Mouse (Mus musculus) layer of hippocampus, postnatal 10 days (tissue): ENCODE data around the gene Recql5. TPM values are rescaled to one million over a fixed set of nuclear protein-coding genes. Genes with fewer than 3 reads are reported as not detected.

Experiments
- DNase-seq, 2 experiments: peaks; one replicate each; pipeline ENCODE4 v3.0.0; 2021; ENCODE audit warnings: low spot score in 2 of 2
- long read RNA-seq: library from polyadenylated mRNA; stranded (forward); transcript quantifications from one replicate; pipeline ENCODE4 v2.0.0, GENCODE M21; 2023
- total RNA-seq, 2 experiments: library from RNA; stranded (reverse); gene quantifications; 2 replicates each; pipeline ENCODE4 v1.2.3; 2021

Recql5 gene
- 10 to 100 TPM; 21.6 to 25.5 TPM for total RNA-seq
- long read RNA-seq, partial matches to known transcripts, result 0 of 10 reads
- long read RNA-seq, other reads (novel, unspliced or antisense), result 6 of 10 reads

DNA sequence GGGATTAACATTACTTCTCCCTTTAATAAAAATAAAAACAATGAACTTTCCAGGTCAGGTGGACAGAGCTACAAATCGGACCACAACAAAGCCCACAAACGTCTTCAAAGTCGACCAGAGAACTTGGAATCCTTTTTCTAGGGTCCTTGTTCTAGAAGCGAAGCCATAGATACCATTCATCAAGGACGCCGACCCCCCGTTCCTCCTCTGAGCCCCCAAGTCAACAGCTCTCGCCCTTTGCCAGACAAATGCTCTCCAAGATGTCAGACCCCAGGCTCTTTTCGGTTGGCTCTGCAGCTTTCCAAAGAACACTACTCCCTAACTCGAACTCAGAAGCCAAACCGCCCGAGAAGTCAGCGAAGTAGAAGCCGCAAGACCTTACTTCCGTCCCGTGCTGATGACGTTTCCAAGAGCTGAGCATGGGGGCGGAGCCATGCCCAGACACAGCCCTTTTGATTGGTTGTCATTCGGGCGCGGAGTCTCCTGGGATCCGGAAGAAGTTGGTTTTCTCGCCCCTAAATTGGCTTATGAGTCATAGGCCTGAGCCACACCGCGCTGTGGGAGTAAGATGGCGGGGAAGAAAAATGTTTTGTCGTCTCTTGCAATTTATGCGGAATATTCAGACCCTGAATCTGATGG, at the start of gene Recql5, which contains the start of gene Sap30bp:
Recql5 (minus strand) TSS at position 370 of the 639 bp plus-strand sequence.
Sap30bp (plus strand) TSS at position 175 of the 639 bp plus-strand sequence.
- peak; percentile 97 to 98 for DNase-seq

DNA sequence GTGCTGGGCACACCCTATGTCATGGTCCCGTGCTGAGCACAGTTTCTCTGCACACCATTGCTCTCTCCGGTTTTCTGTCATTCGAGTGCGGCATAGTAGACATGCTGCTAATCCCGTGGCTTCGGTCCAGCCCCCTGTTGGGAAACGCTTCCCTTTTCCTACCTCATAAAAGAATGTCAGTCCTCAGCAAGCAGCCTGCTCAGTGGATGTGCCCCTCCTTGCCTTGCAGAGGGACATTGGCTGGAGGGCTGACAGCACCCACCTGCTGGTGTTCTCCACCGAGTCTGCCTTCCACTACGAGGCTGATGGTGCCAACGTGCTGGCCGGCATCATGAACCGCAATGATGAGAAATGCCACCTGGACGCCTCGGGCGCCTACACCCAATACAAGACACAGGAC, 49.2 kb upstream of the Recql5 start:
- DNase-seq, result no peak

DNA sequence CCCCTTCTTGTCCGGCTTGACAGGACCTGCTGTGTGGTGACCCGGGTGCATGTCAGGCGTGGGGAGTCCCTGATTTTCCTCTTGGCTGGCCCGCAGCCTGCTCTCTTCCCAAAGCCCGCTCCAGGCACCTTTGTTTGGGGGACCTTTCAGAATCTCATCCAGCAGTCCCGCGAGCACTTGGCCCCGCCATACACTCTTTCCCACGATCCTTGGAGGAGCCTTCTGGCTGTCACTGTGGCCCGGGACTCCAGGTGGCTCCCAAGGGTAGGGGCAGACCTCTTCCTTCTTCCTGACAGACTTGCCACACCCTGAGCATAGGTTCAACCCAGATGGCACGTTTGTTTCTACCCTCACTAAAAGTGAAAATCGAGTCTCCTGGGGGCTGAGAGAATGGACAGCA, 42.3 kb upstream of the Recql5 start:
- no peak for DNase-seq

DNA sequence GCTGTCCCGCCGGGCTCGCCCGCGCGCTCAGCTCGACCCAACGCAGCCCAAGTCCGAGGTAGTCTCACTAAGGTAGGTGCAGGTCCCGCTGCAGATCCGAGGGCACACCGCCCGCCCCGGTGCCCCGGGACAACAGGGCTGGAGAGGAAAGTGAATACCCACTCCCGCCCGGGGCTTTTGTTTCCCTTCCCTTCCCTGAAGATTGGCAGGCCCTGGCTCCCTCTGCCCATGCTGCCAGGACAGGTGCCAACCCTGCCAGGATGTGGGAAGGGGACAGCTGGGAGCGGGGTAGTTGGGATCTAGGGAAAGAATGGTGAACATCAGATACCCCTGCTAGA, 41.8 kb upstream of the Recql5 start:
- no peak for DNase-seq

DNA sequence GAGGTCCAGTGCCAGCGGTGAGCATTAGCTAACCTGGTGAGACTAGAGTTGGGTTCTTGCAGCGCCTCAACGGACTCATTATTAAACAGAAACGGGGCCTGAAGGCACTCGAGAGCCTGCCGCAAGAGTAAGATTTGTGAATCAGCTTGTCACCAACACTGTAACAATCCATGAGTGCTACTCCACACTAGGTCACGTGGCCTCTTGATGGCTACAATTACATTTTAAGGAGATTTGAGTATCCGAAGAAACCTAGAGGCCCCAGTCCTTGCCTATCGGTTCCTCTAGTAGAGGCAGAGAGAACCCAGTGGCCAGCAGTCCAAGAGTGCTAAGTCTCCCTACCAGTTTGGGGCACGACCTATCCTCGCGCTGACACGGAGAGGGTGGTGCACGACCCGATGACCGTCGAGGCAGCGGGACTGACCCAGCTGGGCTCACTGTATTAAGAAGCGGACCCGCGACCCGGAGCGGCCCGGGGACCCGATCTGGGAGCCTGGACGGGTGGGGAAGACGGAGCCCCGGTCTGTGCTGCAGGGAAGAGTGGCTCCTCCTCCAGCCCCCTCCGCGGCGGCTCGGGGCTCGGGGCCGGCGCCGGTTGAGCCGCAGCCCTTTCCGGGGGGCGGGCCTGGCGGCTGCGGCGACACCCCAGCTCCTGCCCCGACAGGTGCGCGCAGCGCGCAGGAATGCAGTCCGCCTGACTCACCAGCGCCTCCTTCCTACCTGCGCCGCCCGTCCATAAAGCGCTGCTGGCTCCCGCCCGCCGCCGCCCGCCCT, 41.2 kb upstream of the Recql5 start, which contains the start of gene Itgb4:
Itgb4 (plus strand) TSS at position 401 of the 774 bp plus-strand sequence.
- DNase-seq, result no peak

DNA sequence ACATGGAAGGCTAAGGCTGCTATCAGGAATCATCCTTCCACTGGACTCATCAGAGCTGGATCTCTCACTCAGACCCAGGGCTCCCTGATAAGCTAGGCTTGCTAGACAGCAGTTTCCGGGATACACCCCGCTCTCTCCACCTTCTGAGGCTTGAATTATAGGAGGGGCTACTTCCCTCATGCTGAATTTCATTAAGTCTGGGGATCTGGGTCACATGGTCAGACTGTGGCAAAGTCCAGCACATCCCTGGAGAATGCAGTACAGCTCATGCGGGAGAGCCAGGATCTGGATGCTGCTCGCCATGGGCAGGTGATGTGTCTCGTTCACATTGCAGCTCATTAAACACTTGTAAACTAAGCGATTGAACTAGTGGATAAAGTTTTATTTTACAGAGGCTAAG, 37.7 kb upstream of the Recql5 start:
- DNase-seq, result no peak

DNA sequence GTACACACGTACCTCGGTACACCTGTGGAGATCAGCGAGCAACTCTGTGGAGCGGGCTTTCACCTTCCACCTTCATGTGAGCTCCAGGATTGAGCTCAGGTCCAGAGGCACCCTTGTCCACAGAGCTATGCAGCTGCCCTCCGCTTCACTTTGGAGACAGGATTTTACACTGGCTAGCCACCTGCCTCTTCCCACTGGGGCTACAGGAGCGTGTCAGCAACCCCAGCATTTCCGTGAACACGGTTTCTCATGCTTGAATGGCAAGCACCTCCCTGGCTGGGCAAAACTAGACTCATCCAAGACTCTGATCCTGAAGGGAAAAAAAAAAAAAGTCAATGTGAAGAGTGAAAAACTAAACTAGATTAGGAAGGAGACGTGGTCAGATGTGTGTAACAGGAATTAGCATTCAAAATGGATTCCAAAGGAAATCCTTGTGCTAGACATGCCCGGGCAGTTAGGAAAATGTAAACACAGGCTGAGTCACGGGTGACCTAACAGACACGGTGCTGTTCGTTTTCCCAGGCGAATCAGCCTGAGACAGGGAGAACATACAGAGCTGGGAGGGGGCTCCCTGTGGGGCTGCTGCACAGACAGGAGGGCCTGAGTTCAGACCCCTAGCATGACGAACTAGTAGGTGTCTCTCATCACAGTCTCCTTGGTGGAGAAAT, 36.9 kb upstream of the Recql5 start:
- no peak for DNase-seq

DNA sequence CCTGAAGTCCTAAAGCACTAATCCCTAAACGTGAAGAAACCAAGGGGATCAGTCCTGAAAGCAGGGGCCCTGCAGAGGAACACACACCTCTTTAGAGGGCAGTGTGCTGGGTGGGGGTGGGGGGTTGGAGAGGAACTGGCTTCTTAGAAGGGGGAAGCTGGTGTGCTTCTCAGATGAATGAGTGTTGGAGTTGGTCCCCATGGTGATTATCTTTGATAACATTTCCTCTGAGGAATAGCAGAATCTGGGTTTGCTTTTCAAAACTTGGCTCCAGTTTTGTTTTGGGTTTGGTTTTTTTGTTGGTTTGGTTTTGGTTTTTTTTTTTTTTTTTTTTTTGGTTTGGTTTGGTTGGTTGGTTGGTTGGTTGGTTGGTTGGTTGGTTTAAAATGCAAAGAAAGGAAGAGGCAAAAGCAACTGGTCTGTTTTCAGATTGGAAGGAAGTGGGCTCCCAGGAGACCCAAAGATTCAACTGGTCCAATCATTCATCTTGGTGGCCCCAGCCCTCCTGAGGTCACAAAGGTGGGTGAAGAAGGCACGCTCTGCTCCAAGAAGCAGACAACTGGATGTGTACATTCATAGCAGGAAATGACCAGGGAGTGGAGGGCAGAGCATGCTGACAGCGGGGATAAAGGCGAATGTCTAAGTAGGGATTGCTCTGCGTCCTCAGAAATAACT, 35.6 kb upstream of the Recql5 start:
- DNase-seq, result no peak

DNA sequence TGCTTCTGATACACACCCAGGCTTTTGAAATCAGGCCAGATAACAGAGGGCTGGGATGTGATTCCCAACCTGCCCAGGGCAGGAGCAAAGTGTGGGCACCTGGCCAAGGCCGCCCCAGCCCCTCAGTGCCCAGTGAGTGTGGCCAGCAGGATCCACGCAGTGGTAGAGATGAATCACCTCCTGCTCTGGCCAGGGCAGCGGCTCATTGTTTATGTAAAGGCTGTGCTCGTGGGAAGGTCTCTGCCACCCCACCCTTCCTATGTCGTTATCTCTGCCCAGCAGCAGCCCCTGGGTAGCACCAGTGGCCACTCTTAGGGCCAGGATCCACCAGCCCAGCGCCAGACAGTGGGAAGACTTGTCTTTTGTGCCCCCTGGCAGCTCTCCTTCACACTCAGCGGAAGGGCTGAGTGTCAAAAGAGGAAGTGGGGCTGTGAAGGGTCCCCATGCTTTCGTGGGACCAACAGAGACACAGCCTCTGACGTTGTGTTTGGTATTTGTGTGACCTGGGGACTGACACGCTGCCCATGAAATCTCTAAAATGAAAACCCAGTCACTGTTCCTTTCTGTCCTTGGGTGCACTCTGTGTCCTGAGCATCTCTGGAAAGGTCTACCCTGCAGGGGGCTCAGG, 31.8 kb upstream of the Recql5 start:
- DNase-seq, result no peak

DNA sequence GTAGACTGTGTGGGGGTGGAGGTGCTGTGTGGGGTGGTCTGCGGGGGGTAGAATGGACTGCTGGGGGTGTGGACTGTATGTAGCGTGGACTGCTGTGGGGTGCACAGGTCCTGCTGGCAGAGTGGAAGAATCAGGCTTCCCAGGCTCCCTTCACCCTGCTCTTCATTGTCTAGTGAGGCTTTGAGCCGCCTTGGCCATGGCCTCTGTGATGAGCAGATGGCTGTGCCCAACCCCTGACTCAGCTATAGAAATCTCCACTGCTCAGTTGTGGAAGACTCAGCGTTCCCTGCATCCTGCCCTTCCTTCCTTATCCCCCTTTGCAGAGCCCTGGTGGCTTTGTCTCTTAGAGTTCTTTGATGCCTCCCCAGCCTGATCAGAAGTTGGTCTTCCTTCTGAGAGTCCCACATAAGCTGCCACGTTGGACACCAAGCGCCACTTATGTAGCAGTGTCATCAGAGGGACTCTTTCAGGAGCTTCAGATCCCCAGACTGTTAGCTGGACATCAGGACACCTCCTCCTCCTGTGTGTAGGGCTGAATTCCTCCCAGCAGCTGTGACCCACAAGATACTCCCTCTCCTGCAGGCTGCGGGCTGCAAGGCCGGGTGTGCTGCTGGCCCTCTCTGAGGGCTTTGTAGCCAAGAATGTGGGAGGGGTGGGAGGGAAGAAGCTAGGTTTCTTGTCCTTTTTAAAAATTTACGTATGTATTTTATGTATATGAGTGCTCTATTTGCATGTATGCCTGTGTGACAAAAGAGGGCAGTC, 29.6 kb upstream of the Recql5 start:
- no peak for DNase-seq

DNA sequence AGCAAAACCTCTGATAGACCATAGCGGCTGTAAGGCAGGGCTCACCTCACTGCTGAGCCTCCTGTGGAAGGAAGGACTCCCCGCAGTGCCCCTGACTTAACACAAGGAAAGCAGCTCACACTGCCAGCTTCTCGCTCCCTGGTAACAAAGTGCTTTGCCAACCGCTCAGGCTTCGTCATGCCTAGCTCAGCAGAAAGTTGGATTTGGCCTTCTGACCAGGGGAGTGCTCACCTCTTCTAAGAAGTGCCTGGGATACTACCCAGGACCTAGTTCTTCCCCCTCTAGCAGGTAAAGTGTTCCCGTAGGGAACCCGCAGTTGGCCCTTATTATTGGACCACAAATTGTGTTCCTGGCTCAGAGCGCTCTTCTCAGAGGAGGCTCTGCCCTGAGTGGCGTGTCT, 25.7 kb upstream of the Recql5 start:
- DNase-seq, result no peak

DNA sequence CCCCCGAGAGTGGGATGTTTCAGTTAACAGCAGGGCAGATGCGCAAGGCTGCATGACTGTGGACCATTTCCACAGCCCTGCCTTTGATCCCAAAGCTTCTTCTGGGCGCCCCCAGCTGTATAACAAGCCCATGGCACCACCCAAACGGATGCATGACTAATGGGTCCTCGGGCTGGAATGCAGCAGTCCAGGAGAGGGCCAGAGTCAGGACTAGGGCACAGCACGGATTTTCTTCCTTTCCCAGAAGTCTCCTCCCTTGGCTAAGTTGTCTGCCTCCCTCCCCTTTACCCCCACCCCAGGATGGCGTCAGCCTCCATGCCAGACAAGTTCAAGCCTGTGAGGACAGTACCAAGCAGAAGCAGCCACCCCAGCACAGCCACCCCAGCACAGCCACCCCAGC, 24.7 kb upstream of the Recql5 start:
- no peak for DNase-seq

DNA sequence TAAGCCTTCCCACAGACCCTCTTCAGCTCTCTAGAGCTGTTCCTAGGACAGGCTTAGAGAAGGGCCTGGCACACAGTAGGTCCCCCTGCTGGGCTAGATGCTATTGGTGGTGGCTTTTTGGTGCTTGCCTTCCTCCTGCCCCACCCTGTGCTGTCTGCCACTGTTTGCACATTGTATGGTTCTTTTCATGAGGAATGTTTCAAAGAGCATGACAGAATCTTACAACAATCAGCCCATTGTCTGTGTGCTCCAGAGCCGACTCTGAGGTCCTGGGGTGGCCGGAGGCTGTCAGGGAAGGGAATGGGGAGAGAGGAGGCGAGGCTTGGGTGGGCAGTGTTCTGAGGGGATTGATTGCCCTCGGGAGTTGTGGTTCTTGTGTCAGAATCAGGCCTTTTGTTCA, 23.2 kb upstream of the Recql5 start:
- no peak for DNase-seq

DNA sequence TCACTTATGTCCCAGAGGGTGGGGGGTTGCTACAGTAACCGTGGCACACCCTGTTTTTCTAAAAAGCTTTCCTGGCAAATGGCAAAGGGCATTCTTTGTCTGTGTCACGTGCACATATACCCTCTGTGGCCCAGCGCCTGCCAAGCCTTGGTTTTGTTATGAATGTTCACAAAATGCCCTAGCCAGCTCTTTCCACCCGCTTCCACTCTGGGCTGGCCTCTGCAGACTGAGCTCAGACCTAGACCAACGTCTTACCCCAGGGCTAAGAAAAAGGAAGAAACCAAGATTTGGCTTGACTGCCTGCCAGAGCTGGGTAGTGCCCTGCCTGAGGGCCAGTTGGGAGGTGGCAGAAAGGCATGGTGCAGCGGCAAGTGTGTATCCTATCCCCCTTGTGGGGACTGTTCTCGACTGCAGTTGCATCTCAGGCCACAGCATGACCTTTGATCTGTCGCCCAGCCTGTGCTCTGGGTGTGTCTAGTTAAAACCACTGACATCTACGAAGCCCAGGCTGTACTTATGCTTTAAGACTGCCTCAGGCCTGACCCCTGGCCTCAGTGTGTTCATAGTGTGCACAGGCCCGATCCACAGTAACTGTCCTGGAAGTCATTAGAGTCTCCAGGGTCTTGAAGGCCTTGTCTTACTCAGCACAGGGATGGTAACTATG, 22.1 kb upstream of the Recql5 start:
- DNase-seq, result no peak

DNA sequence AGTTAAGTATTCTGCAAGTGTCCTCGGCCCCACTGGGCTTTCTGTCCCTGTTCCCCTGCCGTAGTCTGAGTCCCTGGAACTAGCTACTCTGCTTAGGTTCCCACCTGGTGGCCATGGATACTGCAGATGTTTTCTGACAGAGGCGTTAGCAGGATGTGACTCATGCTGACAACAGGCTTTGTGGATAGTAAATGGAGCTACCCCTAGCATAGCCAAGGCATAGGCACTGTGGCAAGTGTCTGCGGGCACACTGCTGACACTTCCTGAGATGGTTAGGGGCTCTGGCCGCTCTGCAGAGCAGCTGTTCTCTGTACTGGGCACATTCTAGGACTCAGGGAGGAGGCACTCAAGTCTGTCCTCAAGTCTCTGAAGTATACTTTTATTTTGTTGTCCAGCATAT, 21.4 kb upstream of the Recql5 start:
- DNase-seq, result no peak

DNA sequence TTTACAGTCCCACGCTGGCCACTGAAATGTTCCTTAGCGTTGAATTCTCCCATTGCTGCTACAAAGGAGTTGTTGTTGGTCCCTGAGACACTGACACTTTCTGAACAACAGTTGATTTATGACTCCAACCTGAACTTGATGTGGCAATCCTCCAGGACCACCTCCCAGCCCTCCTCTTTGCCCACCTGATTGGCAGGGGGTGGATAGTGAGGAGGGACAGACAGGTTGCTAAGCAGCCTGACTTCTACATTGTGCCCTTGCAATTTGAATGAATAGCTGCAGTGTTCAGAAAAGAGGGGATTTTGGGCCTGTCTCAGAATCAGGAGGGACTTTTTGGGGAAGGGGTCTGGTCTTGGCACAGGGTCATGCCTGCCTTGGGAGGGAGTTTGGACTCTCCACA, 17.4 kb upstream of the Recql5 start:
- DNase-seq, result no peak

DNA sequence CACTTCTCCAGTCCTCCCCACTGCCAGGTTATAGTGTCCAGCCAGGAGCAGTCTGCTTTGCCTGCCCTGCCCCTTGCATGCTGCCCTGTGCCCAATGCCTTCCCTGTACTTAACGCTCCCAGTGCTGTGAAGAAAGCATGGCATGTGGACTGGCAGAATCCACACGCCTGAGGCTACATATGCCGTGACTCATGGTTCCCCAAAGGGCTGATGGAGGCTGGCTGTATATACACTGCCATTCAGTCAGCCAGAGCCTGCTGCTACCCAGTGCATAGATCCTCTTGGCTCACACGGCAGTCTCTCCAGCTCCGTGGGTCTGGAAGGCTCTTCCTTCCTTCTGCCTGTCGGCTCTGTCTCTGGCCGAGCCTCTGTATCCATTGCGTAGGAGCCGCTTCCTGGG, 15.0 kb upstream of the Recql5 start:
- no peak for DNase-seq

DNA sequence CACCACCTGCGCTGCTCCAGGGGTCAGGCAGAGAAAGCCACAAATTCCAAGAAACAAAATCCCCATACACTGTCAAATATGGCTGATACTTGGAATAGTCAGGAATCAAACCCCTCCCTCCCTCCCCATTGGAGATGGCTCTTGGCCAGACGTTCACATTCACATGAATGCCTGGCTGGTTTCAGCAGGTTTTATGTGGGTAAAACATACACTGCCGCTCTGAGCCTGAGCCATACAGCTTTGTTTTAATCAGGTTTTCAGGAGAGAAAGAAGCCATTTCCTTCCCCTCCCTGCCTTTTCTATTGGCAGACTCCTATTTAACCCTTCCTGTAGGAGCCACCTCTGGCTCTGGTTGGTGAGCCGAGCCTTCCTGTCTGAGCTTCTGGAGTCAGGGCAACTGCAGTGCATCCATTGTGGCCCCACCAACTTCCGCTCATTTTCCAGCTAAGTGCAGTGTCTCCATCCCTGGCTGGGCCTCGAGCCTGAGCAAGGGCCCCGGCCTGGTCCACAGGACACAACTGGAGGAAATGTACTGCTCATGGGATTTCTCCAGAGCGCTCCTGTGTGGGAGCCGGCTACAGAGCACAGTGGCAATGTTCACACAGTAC, 13.0 kb upstream of the Recql5 start:
- DNase-seq, result no peak

DNA sequence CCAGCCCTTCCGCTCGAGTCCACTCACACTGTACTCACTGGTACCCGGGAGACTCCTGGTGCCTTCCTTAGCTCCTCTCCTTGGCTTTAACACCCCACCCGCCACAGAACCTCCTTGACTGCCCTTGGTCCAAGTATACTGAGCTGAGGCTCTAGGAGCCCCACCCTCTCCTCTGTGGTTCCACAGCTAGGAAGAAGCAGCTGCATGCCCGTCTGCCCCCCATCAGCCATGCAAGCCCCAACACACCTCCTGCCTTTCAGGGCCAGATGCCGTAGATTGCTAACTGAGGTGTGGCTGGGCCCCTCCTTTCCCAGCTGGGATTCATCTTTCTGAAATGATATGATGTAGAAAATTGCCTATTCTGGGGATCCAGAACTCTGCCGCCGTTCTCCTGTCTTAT, 12.0 kb upstream of the Recql5 start:
- DNase-seq, result no peak
